Mouse (Mus musculus) E14TG2a.4 (cell line): ENCODE measurements at regions not wholly inside any gene's neighbourhood (a gene's known extent, or its start where the extent isn't known, plus 50 kb on each side); places are given as distances from the start of the nearest gene placed in this dataset.

ENCODE experiments used
- H3K27me3 ChIP-seq: 2 replicates; pipeline ENCODE4 v1.6.1; 2014; ENCODE audit warnings: low read length, control low read depth; ENCODE audit not compliant: insufficient read depth
- H3K36me3 ChIP-seq: 2 replicates; pipeline ENCODE4 v1.6.1; 2014; ENCODE audit warnings: low read length, control low read depth; ENCODE audit not compliant: insufficient read depth
- H3K4me1 ChIP-seq: replicated peaks from 2 replicates; pipeline ENCODE4 v1.6.1; 2014; ENCODE audit warnings: low read depth, low read length, control low read depth
- H3K4me3 ChIP-seq: replicated peaks from 2 replicates; pipeline ENCODE4 v1.5.1; 2014; ENCODE audit warnings: mild to moderate bottlenecking, low read length
- H3K9me3 ChIP-seq: 2 replicates; pipeline ENCODE4 v1.6.1; 2014; ENCODE audit warnings: low read length, control low read depth
- CTCF ChIP-seq: conservative IDR thresholded peaks from 2 replicates; pipeline ENCODE4 v1.5.1; 2014; ENCODE audit warnings: low read length
- NANOG ChIP-seq: IDR thresholded peaks from 2 replicates; pipeline ENCODE4 v1.6.1; 2014; ENCODE audit warnings: borderline replicate concordance, low read length, mixed read lengths
- POU5F1 ChIP-seq: IDR thresholded peaks from 2 replicates; pipeline ENCODE4 v1.6.1; 2014; ENCODE audit warnings: low read length, borderline replicate concordance

- H3K4me1 ChIP-seq: no peaks in the 10 kb centered on the region
- no peak overlapping the region for H3K4me3 ChIP-seq
- H3K9me3 ChIP-seq: no peaks in the 10 kb centered on the region
- TF ChIP-seq NANOG: no peak
- TF ChIP-seq CTCF: 0 out of 2 replicates have a peak, but pooled peaks have one; percentile 6
- no peak for TF ChIP-seq POU5F1
- H3K27me3 ChIP-seq: no peaks in the 10 kb centered on the region
- H3K36me3 ChIP-seq: no peaks in the 10 kb centered on the region
Observed at GRCm38 (mm10) chr3:135001270-135001669, 172.5 kb downstream of the Tacr3 start.

DNA sequence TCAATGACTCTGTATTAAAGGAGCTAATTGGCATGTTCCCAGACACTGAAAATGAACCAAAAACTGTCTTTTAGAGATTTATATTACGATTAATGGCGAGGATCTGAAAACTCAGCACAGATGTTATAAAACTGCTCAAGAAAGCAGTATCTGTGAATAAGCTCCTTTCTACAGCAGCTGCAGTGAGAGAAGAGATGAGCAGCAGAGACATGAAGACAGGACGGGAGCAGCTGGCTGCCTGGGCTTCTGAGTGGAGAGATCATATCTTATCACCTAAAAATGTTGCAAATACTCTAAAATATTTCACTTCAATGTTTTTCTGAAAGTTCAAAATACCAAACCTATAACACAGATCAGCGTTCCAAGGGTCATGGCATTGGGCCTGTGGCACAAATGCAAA is 187.0 kb downstream of the Tacr3 start:
- H3K36me3 ChIP-seq: no peaks in the 10 kb centered on the region
- H3K4me1 ChIP-seq: no peaks in the 10 kb centered on the region
- H3K4me3 ChIP-seq: no peak overlapping the region
- H3K9me3 ChIP-seq: peaks cover 1% of the 10 kb centered on the region; the same call in 1 of the 2 replicates
- no peaks in the 10 kb centered on the region for H3K27me3 ChIP-seq
- no peak for TF ChIP-seq CTCF
- TF ChIP-seq POU5F1: no peak
- no peak for TF ChIP-seq NANOG

DNA sequence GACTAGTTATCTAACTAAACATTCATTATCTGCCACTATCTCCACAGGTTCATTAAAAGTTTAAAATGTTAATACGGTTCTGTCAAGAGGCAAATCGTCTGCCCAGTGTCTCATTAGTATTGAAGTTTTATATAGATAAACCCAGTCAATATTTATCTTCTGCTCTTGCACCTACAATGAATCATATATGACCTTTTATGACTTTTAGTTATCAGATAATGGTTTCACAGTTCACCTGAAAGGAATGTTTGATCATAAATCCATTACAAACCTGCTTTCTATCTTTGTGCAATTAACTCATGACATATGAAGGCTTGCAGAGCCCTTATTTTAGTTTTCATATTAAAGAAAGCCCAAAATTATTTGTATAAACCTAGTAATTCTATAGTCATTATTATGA is 188.0 kb upstream of the Cenpe start:
- Histone ChIP-seq H3K4me3 (no peak overlapping the region), H3K9me3 (peaks cover 3% of the 10 kb centered on the region; the same call in 1 of the 2 replicates), H3K4me1 (no peaks in the 10 kb centered on the region), H3K36me3 (no peaks in the 10 kb centered on the region), H3K27me3 (no peaks in the 10 kb centered on the region)
- TF ChIP-seq POU5F1: no peak
- no peak for TF ChIP-seq NANOG
- TF ChIP-seq CTCF: no peak

- TF ChIP-seq NANOG: no peak
- no peak for TF ChIP-seq CTCF
- TF ChIP-seq POU5F1: no peak
- H3K4me3 ChIP-seq: no peak overlapping the region
Observed at GRCm38 (mm10) chr3:135024799-135025198, 187.5 kb upstream of the Cenpe start.

DNA sequence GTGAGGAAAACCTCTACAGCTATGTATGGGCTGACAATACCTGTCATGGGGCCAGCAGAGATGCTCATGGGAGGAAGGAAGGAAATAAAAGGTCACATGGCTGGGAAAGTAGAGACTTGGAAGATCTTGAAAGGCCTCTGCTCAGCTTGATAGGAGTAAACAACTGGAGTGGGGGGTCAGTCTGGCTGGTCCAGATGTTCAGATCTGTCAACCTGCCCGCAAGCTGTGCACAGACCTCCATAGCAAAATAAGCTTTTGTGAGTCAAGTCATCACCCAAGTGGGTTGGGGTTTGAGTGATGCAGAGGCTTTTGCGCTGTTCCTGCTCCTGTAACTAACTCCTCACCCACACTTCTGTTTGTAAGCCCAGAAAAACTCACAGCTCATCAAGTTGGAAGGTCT is 179.9 kb upstream of the Cenpe start:
- TF ChIP-seq POU5F1 (no peak), CTCF (no peak), NANOG (no peak)
- no peaks in the 10 kb centered on the region for H3K9me3 ChIP-seq
- H3K4me1 ChIP-seq: no peaks in the 10 kb centered on the region
- no peaks in the 10 kb centered on the region for H3K27me3 ChIP-seq
- no peak overlapping the region for H3K4me3 ChIP-seq
- H3K36me3 ChIP-seq: no peaks in the 10 kb centered on the region

More at GRCm38 (mm10) chr3:135024799-135025198, 187.5 kb upstream of the Cenpe start:
- peaks cover 3% of the 10 kb centered on the region; the same call in 1 of the 2 replicates for H3K9me3 ChIP-seq
- no peaks in the 10 kb centered on the region for H3K27me3 ChIP-seq
- no peaks in the 10 kb centered on the region for H3K4me1 ChIP-seq
- no peaks in the 10 kb centered on the region for H3K36me3 ChIP-seq

- Histone ChIP-seq H3K9me3 (no peaks in the 10 kb centered on the region), H3K36me3 (no peaks in the 10 kb centered on the region), H3K4me3 (no peak overlapping the region), H3K4me1 (no peaks in the 10 kb centered on the region), H3K27me3 (no peaks in the 10 kb centered on the region)
- TF ChIP-seq CTCF (no peak), NANOG (no peak), POU5F1 (no peak)
Observed at GRCm38 (mm10) chr3:135037383-135037782, 175.0 kb upstream of the Cenpe start.

- H3K4me3 ChIP-seq: no peak overlapping the region
- TF ChIP-seq NANOG (no peak), CTCF (no peak), POU5F1 (no peak)
- no peaks in the 10 kb centered on the region for H3K27me3 ChIP-seq
- no peaks in the 10 kb centered on the region for H3K9me3 ChIP-seq
- H3K4me1 ChIP-seq: no peaks in the 10 kb centered on the region
- H3K36me3 ChIP-seq: no peaks in the 10 kb centered on the region
Observed at GRCm38 (mm10) chr3:135042195-135042594, 170.1 kb upstream of the Cenpe start.

DNA sequence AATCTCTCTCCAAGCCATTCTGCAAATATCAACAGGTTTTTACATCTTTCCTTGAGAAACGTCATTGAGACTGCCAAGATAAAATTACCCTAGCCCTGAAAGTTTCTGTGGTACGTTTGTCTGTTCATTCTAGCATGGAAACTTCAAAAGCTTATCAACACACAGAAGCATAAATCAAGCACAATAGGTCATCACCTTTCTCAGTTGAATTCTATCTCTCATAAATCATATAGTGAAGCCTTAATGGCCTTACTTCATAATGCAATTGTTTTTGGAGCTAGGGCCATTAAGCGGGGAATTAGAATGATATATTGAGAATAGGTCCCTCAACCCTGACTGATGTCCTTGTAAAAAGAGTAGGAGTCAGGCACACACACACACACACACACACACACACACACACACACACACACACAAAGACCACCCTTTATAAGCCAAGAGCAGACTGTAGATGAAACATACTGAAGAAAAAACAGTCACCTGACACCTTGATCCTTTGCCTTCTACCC is 166.5 kb upstream of the Cenpe start:
- TF ChIP-seq POU5F1 (no peak), CTCF (no peak), NANOG (no peak)
- H3K36me3 ChIP-seq: no peaks in the 10 kb centered on the region
- H3K27me3 ChIP-seq: no peaks in the 10 kb centered on the region

DNA sequence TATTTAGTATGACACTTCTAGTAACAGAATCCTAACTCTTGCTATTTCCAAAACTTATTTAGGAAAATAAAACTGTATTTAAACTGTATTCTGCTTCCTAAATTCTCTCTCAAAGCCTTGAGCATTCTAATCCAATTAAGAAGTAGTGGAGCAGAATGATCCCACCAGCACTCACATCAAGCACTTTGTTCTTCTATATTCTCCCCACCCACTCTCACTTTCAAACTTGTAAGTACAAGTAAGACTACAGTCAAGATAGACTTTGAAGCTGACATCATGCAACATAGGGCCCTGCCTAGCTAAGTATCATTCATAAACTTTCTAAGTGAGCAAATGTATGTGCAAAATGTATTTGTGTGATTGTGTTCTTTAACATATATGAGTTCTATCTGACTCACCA is 120.8 kb upstream of the Cenpe start:
- Histone ChIP-seq H3K4me1 (no peaks in the 10 kb centered on the region), H3K4me3 (no peak overlapping the region), H3K27me3 (no peaks in the 10 kb centered on the region), H3K9me3 (peaks cover 19% of the 10 kb centered on the region), H3K36me3 (no peaks in the 10 kb centered on the region)
- no peak for TF ChIP-seq NANOG
- no peak for TF ChIP-seq CTCF
- TF ChIP-seq POU5F1: no peak

More for the DNA sequence above, 166.5 kb upstream of the Cenpe start:
- no peaks in the 10 kb centered on the region for H3K9me3 ChIP-seq
- no peak overlapping the region for H3K4me3 ChIP-seq
- H3K4me1 ChIP-seq: no peaks in the 10 kb centered on the region
